Mouse (Mus musculus) adrenal gland, postnatal 10 days (tissue): ENCODE data around the gene Ccdc106. TPM values are rescaled to one million over a fixed set of nuclear protein-coding genes. Genes with fewer than 3 reads are reported as not detected.
A peak's percentile ranks its signal among the peaks of the same experiment; 100 is the strongest.

Experiments used
- DNase-seq: peaks from one replicate; pipeline ENCODE4 v3.0.0; 2021; ENCODE audit warnings: mixed read lengths
- total RNA-seq, 2 experiments: library from RNA; stranded (reverse); gene quantifications; 2 replicates each; pipeline ENCODE4 v1.2.3; 2021

The Ccdc106 gene
- total RNA-seq, 2 experiments from 2014 or later, result 2.1 to 2.6 TPM

- peak; percentile 98 for DNase-seq
Measured at GRCm38 (mm10) chr7:5015118-5016001, 5.0 kb upstream of the Ccdc106 start, which contains the start of gene Gm44973. Gm44973 (plus strand) TSS chr7:5015496.

- DNase-seq, result no peak
Measured at GRCm38 (mm10) chr7:5016057-5016456, 4.3 kb upstream of the Ccdc106 start.

GRCm38 (mm10) chr7:5016920-5017319, 3.4 kb upstream of the Ccdc106 start:
- DNase-seq, result no peak

- no peak for DNase-seq
Measured at GRCm38 (mm10) chr7:5017352-5017751, 3.0 kb upstream of the Ccdc106 start.

GRCm38 (mm10) chr7:5017931-5018330, 2.4 kb upstream of the Ccdc106 start:
- no peak for DNase-seq

- DNase-seq, result peak; percentile 35
Measured at GRCm38 (mm10) chr7:5019576-5019975, 777 bp upstream of the Ccdc106 start.

GRCm38 (mm10) chr7:5020685-5021084, 332 bp downstream of the Ccdc106 start:
- DNase-seq, result no peak

- DNase-seq, result no peak
Measured at GRCm38 (mm10) chr7:5021197-5021596, 844 bp downstream of the Ccdc106 start.

- DNase-seq, result no peak
Measured at GRCm38 (mm10) chr7:5029543-5029942, 9.2 kb downstream of the Ccdc106 start.

- no peak for DNase-seq
Measured at GRCm38 (mm10) chr7:5029946-5030345, 9.6 kb downstream of the Ccdc106 start.

- DNase-seq, result no peak
Measured at GRCm38 (mm10) chr7:5030554-5031275, 10.4 kb downstream of the Ccdc106 start.

GRCm38 (mm10) chr7:5031496-5031895, 11.1 kb downstream of the Ccdc106 start:
- no peak for DNase-seq

- no peak for DNase-seq
Measured at GRCm38 (mm10) chr7:5033818-5034217, 13.5 kb downstream of the Ccdc106 start, which contains the start of gene 4632433K11Rik. 4632433K11Rik (plus strand) TSS chr7:5034118.

GRCm38 (mm10) chr7:5035628-5036027, 15.3 kb downstream of the Ccdc106 start:
- no peak for DNase-seq

GRCm38 (mm10) chr7:5036136-5036535, 15.8 kb downstream of the Ccdc106 start:
- DNase-seq, result no peak

GRCm38 (mm10) chr7:5037026-5037425, 16.7 kb downstream of the Ccdc106 start:
- no peak for DNase-seq

- no peak for DNase-seq
Measured at GRCm38 (mm10) chr7:5037467-5037866, 17.1 kb downstream of the Ccdc106 start.

GRCm38 (mm10) chr7:5038109-5038732, 17.9 kb downstream of the Ccdc106 start, which contains the start of gene Zfp784:
Zfp784 (minus strand) TSS chr7:5038446.
- DNase-seq, result peak; percentile 96

- no peak for DNase-seq
Measured at GRCm38 (mm10) chr7:5038940-5039339, 18.6 kb downstream of the Ccdc106 start.

- DNase-seq, result no peak
Measured at GRCm38 (mm10) chr7:5044981-5045380, 24.6 kb downstream of the Ccdc106 start.

- DNase-seq, result no peak
Measured at GRCm38 (mm10) chr7:5046112-5046511, 25.8 kb downstream of the Ccdc106 start.

GRCm38 (mm10) chr7:5047313-5047712, 27.0 kb downstream of the Ccdc106 start:
- DNase-seq, result no peak
